Mouse (Mus musculus) kidney, embryonic 16.5 days (tissue): Measurements from ENCODE around the gene Asap2. TPM values are rescaled to one million over a fixed set of nuclear protein-coding genes. Genes with fewer than 3 reads are reported as not detected.

Source experiments
- ATAC-seq: fragments of 200-750 bp; cut with Nextera tagmentation; 2 replicates; pipeline ENCODE4 v1.8.0; 2017; ENCODE audit warnings: moderate TSS enrichment; ENCODE audit not compliant: low FRiP score, low TSS enrichment
- H3K27ac ChIP-seq: fragments of 300-500 bp; sonication (generic); 2 replicates; pipeline ENCODE4 v1.5.1; 2014; ENCODE audit warnings: low read length
- H3K27me3 ChIP-seq: fragments of 300-500 bp; sonication (generic); 2 replicates; pipeline ENCODE4 v1.6.1; 2014; ENCODE audit warnings: low read length, control low read depth, mixed read lengths; ENCODE audit not compliant: insufficient read depth
- H3K36me3 ChIP-seq: fragments of 300-500 bp; sonication (generic); 2 replicates; pipeline ENCODE4 v1.6.1; 2014; ENCODE audit warnings: low read length, control low read depth, mixed read lengths; ENCODE audit not compliant: insufficient read depth
- H3K4me1 ChIP-seq: fragments of 300-500 bp; sonication (generic); 2 replicates; pipeline ENCODE4 v1.6.1; 2014; ENCODE audit warnings: low read length, control low read depth, mixed read lengths; ENCODE audit not compliant: insufficient read depth
- H3K4me2 ChIP-seq: fragments of 300-500 bp; sonication (generic); replicated peaks from 2 replicates; pipeline ENCODE4 v1.6.1; 2014; ENCODE audit warnings: low read depth, low read length
- H3K4me3 ChIP-seq: fragments of 300-500 bp; sonication (generic); 2 replicates; pipeline ENCODE4 v1.5.1; 2014; ENCODE audit warnings: mild to moderate bottlenecking, low read length
- H3K9ac ChIP-seq: fragments of 300-500 bp; sonication (generic); replicated peaks from 2 replicates; pipeline ENCODE4 v1.6.1; 2014; ENCODE audit warnings: low read length
- H3K9me3 ChIP-seq: fragments of 300-500 bp; sonication (generic); 2 replicates; pipeline ENCODE4 v1.6.1; 2016; ENCODE audit warnings: low read length, control low read depth
- WGBS: fragments of 180-500 bp; shearing (Covaris S2); extraction: QIAGEN DNeasy Blood & Tissue Kit; methylation state at CpG from one replicate; pipeline ENCODE4 v1.1.7; 2014; 5-methylcytosine and 5-hydroxymethylcytosine counted together
- polyA plus RNA-seq: library from polyadenylated mRNA; unstranded; fragments of >200 nt; fragmentation: Nextera tagmentation; extraction: Ambion mirVana; gene quantifications from 2 replicates; pipeline ENCODE4 v1.2.1, GENCODE M21; 2015

Gene Asap2
- polyA plus RNA-seq, 1 experiment from 2014 or later = 8.1 TPM

GRCm38 (mm10) chr12:21176399-21176798 is 186.1 kb downstream of the Asap2 start:
- ATAC-seq = no peak
- Histone ChIP-seq H3K9me3 (no peaks in the 10 kb centered on the region), H3K4me2 (no peak overlapping the region), H3K27ac (no peak overlapping the region), H3K36me3 (peaks cover 3% of the 10 kb centered on the region; the same call in 1 of the 2 replicates), H3K4me1 (no peaks in the 10 kb centered on the region), H3K27me3 (no peaks in the 10 kb centered on the region), H3K9ac (no peak overlapping the region), H3K4me3 (no peak overlapping the region)
- 81% methylated on average over 5 of the region's 5 CpGs for WGBS

DNA sequence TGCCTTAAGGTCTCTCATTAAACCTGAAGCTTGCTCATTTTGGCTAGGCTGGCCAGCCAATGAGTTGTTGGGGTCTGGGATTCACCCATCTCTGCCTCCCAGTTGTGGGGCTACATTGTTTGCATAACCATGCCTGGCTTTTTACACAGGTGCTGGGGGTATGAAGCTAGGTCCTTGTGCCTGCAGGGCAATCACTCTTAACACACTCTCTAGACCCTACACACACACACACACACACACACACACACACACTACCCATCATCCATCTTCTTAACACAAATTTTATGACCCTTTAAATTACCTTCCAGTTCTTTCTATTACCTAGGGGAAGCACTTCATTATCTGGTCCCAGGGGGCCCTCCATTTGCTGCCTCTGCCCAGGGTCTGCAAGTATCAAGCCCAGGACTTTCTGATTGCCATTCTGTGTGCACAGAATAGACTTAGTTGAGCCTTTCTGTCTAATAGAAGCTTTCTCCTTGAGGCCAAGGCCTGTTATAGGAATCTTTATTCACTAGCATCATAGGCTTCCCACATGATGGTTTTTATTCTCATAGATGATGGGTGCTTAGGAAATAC is 187.0 kb downstream of the Asap2 start:
- Histone ChIP-seq H3K27ac (no peak overlapping the region), H3K9me3 (no peaks in the 10 kb centered on the region), H3K9ac (no peak overlapping the region), H3K4me1 (no peaks in the 10 kb centered on the region), H3K36me3 (peaks cover 3% of the 10 kb centered on the region; the same call in 1 of the 2 replicates), H3K27me3 (no peaks in the 10 kb centered on the region), H3K4me3 (no peak overlapping the region), H3K4me2 (no peak overlapping the region)
- ATAC-seq = no peak

DNA sequence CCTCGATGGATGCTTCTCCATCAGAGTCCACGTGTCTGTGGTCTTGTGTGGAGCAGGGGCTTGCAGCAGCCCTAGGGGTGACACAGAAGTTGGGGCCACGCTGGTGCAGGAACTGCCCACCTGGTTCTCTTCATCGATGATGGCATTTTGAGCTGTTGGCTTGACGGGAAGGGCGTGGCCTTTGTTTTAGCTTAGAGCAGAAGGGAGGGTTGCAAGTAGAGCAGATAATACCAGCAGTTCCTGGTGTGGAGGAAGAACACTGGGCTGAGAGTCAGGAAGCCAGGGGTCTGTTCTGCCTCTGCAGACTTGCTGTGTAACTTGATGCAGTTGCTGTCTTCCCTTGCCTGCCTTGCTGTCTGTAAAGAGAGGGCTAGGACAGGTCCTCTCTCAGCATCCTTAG is 189.8 kb downstream of the Asap2 start:
- H3K36me3 ChIP-seq = peaks cover 3% of the 10 kb centered on the region; the same call in 1 of the 2 replicates
- no peaks in the 10 kb centered on the region for H3K9me3 ChIP-seq
- H3K27me3 ChIP-seq = no peaks in the 10 kb centered on the region
- H3K27ac ChIP-seq = no peak overlapping the region
- 82% methylated on average over 6 of the region's 6 CpGs for WGBS
- H3K4me2 ChIP-seq = no peak overlapping the region
- no peaks in the 10 kb centered on the region for H3K4me1 ChIP-seq
- H3K9ac ChIP-seq = no peak overlapping the region
- H3K4me3 ChIP-seq = no peak overlapping the region
- no peak for ATAC-seq

GRCm38 (mm10) chr12:21182786-21183185 is 192.5 kb downstream of the Asap2 start:
- Histone ChIP-seq H3K9me3 (no peaks in the 10 kb centered on the region), H3K4me1 (no peaks in the 10 kb centered on the region), H3K27me3 (no peaks in the 10 kb centered on the region), H3K4me2 (no peak overlapping the region), H3K4me3 (no peak overlapping the region), H3K36me3 (0 out of 2 replicates have a peak, but pooled peaks cover 3% of the 10 kb centered on the region), H3K27ac (no peak overlapping the region), H3K9ac (no peak overlapping the region)
- no peak for ATAC-seq
- 84% methylated on average over 4 of the region's 4 CpGs for WGBS

DNA sequence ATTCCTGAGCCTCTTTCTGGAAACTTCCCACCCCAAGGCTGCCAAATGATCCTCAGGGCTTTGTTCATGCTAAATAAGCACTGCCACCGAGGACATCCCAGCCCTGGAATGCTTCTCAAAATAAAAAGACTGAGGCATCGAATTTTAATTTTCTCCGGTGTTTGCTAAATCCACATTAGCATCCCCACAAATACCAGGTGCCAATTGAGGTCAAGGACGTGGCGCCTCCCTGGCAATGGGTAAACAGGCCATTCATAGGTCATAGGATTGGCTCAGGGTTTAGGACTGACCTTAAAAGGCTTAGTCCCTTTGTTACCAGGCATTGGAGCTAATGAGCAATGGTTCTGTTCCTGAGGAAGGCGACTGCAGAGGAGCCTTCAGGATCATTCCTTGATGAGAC is 193.1 kb downstream of the Asap2 start:
- Histone ChIP-seq H3K36me3 (0 out of 2 replicates have a peak, but pooled peaks cover 3% of the 10 kb centered on the region), H3K9me3 (no peaks in the 10 kb centered on the region), H3K9ac (no peak overlapping the region), H3K4me3 (no peak overlapping the region), H3K4me2 (no peak overlapping the region), H3K27me3 (no peaks in the 10 kb centered on the region), H3K27ac (no peak overlapping the region), H3K4me1 (no peaks in the 10 kb centered on the region)
- 79% methylated on average over 6 of the region's 6 CpGs for WGBS
- ATAC-seq = no peak

DNA sequence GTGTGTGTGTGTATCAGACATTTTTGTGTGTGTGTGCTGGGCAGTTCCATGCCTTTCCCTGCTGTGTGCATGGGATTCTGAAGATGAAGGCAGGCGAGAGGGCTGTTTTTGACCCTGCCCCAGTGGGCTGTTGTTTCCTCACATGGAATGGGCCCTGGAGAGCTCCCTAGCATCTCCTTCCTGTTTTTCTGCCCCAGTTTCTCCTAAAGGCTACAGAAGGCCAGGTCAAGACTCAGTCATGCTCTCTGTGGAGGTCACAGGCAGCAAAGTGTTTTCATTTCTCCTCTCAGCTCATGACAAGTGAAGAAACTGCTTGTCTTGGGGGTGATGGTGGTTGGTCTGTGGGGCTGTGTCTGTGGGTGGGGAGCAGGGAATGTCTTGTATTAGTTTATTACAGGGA is 195.9 kb downstream of the Asap2 start:
- Histone ChIP-seq H3K4me1 (peaks cover 8% of the 10 kb centered on the region), H3K27ac (no peak overlapping the region), H3K9me3 (no peaks in the 10 kb centered on the region), H3K9ac (no peak overlapping the region), H3K4me2 (no peak overlapping the region), H3K27me3 (no peaks in the 10 kb centered on the region), H3K36me3 (no peaks in the 10 kb centered on the region), H3K4me3 (no peak overlapping the region)
- 95% methylated on average over 1 of the region's 1 CpGs for WGBS
- no peak for ATAC-seq

DNA sequence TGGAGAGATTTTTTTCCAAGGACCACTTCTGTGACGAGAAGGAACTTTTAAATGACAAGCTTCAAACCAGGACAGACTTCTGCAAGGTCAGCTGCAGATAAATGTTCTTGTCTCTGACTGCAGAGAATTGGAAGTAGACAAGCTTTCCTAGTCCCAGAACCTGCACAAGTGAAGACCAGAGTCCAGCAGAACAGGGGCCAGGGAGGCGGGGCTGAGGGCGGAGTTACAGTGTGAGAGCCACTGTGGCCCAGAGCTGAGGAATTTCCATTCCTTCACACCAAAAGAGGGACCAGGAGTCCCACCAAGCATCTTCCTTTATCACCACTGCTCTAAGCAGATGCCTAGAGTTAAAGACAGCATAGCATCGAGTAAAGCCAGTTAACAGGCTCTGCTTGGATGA is 198.6 kb downstream of the Asap2 start:
- 48% methylated on average over 4 of the region's 4 CpGs for WGBS
- no peaks in the 10 kb centered on the region for H3K36me3 ChIP-seq
- H3K27ac ChIP-seq = no peak overlapping the region
- no peaks in the 10 kb centered on the region for H3K27me3 ChIP-seq
- no peak overlapping the region for H3K9ac ChIP-seq
- peaks cover 8% of the 10 kb centered on the region for H3K4me1 ChIP-seq
- H3K4me2 ChIP-seq = no peak overlapping the region
- ATAC-seq = peak; percentile 69; the same call in 1 of the 2 replicates
- H3K9me3 ChIP-seq = no peaks in the 10 kb centered on the region
- no peak overlapping the region for H3K4me3 ChIP-seq

DNA sequence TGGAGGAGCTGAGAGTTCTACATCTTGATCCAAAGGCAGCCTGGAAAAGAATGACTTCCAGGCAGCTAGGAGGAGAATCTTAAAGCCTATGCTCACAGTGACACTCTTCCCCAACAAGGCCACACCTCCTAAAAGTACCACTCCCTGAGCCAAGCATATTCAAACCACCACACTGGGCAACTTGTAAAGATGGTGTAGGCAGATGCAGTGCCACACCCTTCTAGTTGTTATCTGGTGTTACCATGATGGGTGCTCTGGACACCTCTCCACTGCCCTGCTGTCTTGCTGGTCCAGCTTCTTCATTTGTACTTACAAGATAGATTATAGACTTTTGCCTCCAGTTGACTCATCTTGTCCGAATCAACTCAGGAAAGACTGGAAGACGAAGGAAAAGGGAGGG is 201.3 kb downstream of the Asap2 start:
- 85% methylated on average over 2 of the region's 2 CpGs for WGBS
- Histone ChIP-seq H3K9ac (no peak overlapping the region), H3K4me3 (no peak overlapping the region), H3K9me3 (no peaks in the 10 kb centered on the region), H3K27me3 (no peaks in the 10 kb centered on the region), H3K27ac (no peak overlapping the region), H3K4me2 (no peak overlapping the region), H3K36me3 (no peaks in the 10 kb centered on the region), H3K4me1 (peaks cover 8% of the 10 kb centered on the region)
- ATAC-seq = no peak

- WGBS = 87% methylated on average over 3 of the region's 3 CpGs
- no peaks in the 10 kb centered on the region for H3K27me3 ChIP-seq
- H3K4me3 ChIP-seq = no peak overlapping the region
- ATAC-seq = no peak
- H3K4me2 ChIP-seq = no peak overlapping the region
- H3K9ac ChIP-seq = no peak overlapping the region
- no peaks in the 10 kb centered on the region for H3K36me3 ChIP-seq
- 0 out of 2 replicates have a peak, but pooled peaks cover 4% of the 10 kb centered on the region for H3K4me1 ChIP-seq
- H3K9me3 ChIP-seq = no peaks in the 10 kb centered on the region
- no peak overlapping the region for H3K27ac ChIP-seq
Measured at GRCm38 (mm10) chr12:21195497-21195896, 205.2 kb downstream of the Asap2 start.

DNA sequence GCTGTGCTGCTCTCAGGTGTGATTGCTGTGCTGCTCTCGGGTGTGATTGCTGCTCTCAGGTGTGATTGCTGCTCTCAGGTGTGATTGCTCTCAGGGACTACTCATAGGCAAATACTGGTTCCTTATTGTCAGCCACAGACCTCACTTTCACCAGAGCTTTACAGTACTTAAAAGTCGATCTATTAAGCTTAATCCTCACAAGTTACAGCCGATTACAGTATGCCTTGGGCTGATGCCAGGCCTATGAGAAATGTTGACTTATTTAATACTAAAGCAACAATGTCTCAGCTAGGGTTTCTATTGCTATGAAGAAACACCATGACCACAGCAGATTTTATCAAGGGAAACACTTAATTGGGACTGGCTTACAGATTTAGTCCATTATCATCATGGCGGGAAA is 206.2 kb downstream of the Asap2 start:
- 85% methylated on average over 4 of the region's 4 CpGs for WGBS
- Histone ChIP-seq H3K4me2 (no peak overlapping the region), H3K4me1 (0 out of 2 replicates have a peak, but pooled peaks cover 4% of the 10 kb centered on the region), H3K9ac (no peak overlapping the region), H3K27ac (no peak overlapping the region), H3K9me3 (no peaks in the 10 kb centered on the region), H3K4me3 (no peak overlapping the region), H3K36me3 (no peaks in the 10 kb centered on the region), H3K27me3 (no peaks in the 10 kb centered on the region)
- no peak for ATAC-seq
